Mouse (Mus musculus): ENCODE measurements around the gene Rasl11a. TPM values are rescaled to one million over a fixed set of nuclear protein-coding genes. Genes with fewer than 3 reads are reported as not detected.
A peak's percentile ranks its signal among the peaks of the same experiment; 100 is the strongest.

Gene Rasl11a
- total and polyA plus RNA-seq, 3 experiments: 0.25 to 0.42 TPM; not detected in 1

GRCm38 (mm10) chr5:146812866-146813265 lies 32.0 kb upstream of the Rasl11a start:
- H3K36me3 ChIP-seq (replicated peaks in 1 of 2; ENCODE audit: control insufficient read depth in 1 of 2, insufficient read depth in 1 of 2, low read length in 1 of 2): no peaks in the 10 kb centered on the region
- TF ChIP-seq GABPA (IDR thresholded peaks at IDR 0.05; ENCODE audit: insufficient replicate concordance, low read depth, low read length) (no peak), CTCF (conservative IDR thresholded peaks at IDR 0.05 in 1 of 2, IDR thresholded peaks at IDR 0.05 in 1 of 2; ENCODE audit: low read depth in 2 of 2, low read length in 2 of 2) (no peak), UBTF (IDR thresholded peaks at IDR 0.05; ENCODE audit: low read depth, low read length) (no peak), ETS1 (conservative IDR thresholded peaks at IDR 0.05; ENCODE audit: low read depth, low read length) (no peak), EP300 (IDR thresholded peaks at IDR 0.05; ENCODE audit: low read length) (no peak), USF2 (conservative IDR thresholded peaks at IDR 0.05; ENCODE audit: low read depth, low read length) (no peak), MAFK (IDR thresholded peaks at IDR 0.05; ENCODE audit: insufficient replicate concordance, low read length) (no peak), CHD2 (IDR thresholded peaks at IDR 0.05; ENCODE audit: low read length) (no peak), POLR2AphosphoS2 (IDR thresholded peaks at IDR 0.05; ENCODE audit: low read depth, low read length) (no peak), POLR2A (IDR thresholded peaks at IDR 0.05; ENCODE audit: low read depth, low read length) (no peak), TBP (conservative IDR thresholded peaks at IDR 0.05; ENCODE audit: low read depth, low read length) (no peak), TCF12 (IDR thresholded peaks at IDR 0.05; ENCODE audit: low read depth, low read length) (no peak), SIN3A (IDR thresholded peaks at IDR 0.05; ENCODE audit: low read length) (no peak), JUN (IDR thresholded peaks at IDR 0.05; ENCODE audit: insufficient read depth, low read depth, low read length) (no peak), NRF1 (IDR thresholded peaks at IDR 0.05; ENCODE audit: low read depth, low read length) (no peak), PAX5 (IDR thresholded peaks at IDR 0.05; ENCODE audit: low read length) (no peak), SMC3 (IDR thresholded peaks at IDR 0.05; ENCODE audit: low read depth, low read length) (no peak), ZKSCAN1 (IDR thresholded peaks at IDR 0.05; ENCODE audit: borderline replicate concordance, low read depth, low read length) (no peak), BHLHE40 (IDR thresholded peaks at IDR 0.05; ENCODE audit: low read depth, low read length) (no peak), MXI1 (IDR thresholded peaks at IDR 0.05; ENCODE audit: low read depth, low read length) (no peak)
- DNase-seq (ENCODE audit: extremely low read depth): no peak
- no peak overlapping the region for H3K4me2 ChIP-seq (ENCODE audit: insufficient read depth, low read depth, poor library complexity, severe bottlenecking)
- dilution Hi-C loops (cut with MboI; ENCODE audit: extremely low pct_ligation_motif_present, extremely low pct_unique_long_range_greater_than_20kb, low sequenced_read_pairs): no loop called here
- H3K27me3 ChIP-seq (replicated peaks): no peaks in the 10 kb centered on the region
- no peak overlapping the region for H3K4me3 ChIP-seq (replicated peaks in 1 of 3; ENCODE audit: low read depth in 2 of 3, low read length in 2 of 3, poor library complexity in 1 of 3)
- peaks cover 5% of the 10 kb centered on the region for H3K9me3 ChIP-seq (replicated peaks; ENCODE audit: low read length)
- no peaks in the 10 kb centered on the region for H3K79me2 ChIP-seq (replicated peaks; ENCODE audit: control insufficient read depth, extremely low read depth, insufficient read depth, poor library complexity, severe bottlenecking)
- no peaks in the 10 kb centered on the region for H3K4me1 ChIP-seq (ENCODE audit: control insufficient read depth in 1 of 2, insufficient read depth in 2 of 2)
- H3K27ac ChIP-seq (ENCODE audit: insufficient read depth, low read depth): no peak overlapping the region
- no peak overlapping the region for H3K9ac ChIP-seq (ENCODE audit: insufficient read depth, low read depth)
- in situ Hi-C loops (cut with MboI; ENCODE audit: low pct_ligation_motif_present, low pct_unique_long_range_greater_than_20kb, low sequenced_read_pairs): no loop called here

- in situ Hi-C loops (cut with MboI; ENCODE audit: low pct_ligation_motif_present, low pct_unique_long_range_greater_than_20kb, low sequenced_read_pairs): no loop called here
- no peaks in the 10 kb centered on the region for H3K4me1 ChIP-seq (ENCODE audit: control insufficient read depth in 1 of 2, insufficient read depth in 2 of 2)
- peaks cover 5% of the 10 kb centered on the region for H3K9me3 ChIP-seq (replicated peaks; ENCODE audit: low read length)
- dilution Hi-C loops (cut with MboI; ENCODE audit: extremely low pct_ligation_motif_present, extremely low pct_unique_long_range_greater_than_20kb, low sequenced_read_pairs): no loop called here
- no peak for DNase-seq (ENCODE audit: extremely low read depth)
- no peaks in the 10 kb centered on the region for H3K27me3 ChIP-seq (replicated peaks)
- H3K36me3 ChIP-seq (replicated peaks in 1 of 2; ENCODE audit: control insufficient read depth in 1 of 2, insufficient read depth in 1 of 2, low read length in 1 of 2): no peaks in the 10 kb centered on the region
- H3K79me2 ChIP-seq (replicated peaks; ENCODE audit: control insufficient read depth, extremely low read depth, insufficient read depth, poor library complexity, severe bottlenecking): no peaks in the 10 kb centered on the region
- TF ChIP-seq CTCF (conservative IDR thresholded peaks at IDR 0.05 in 1 of 2, IDR thresholded peaks at IDR 0.05 in 1 of 2; ENCODE audit: low read depth in 2 of 2, low read length in 2 of 2) (peak in 1 of 2 experiments; percentile 12; a peak in 1 of 4 replicates), ZC3H11A (IDR thresholded peaks at IDR 0.05; ENCODE audit: low read depth, low read length) (no peak), SMC3 (IDR thresholded peaks at IDR 0.05; ENCODE audit: low read depth, low read length) (0 out of 2 replicates have a peak, but pooled peaks have one; percentile 4)
- H3K9ac ChIP-seq (ENCODE audit: insufficient read depth, low read depth): no peak overlapping the region
- no peak overlapping the region for H3K27ac ChIP-seq (ENCODE audit: insufficient read depth, low read depth)
- no peak overlapping the region for H3K4me2 ChIP-seq (ENCODE audit: insufficient read depth, low read depth, poor library complexity, severe bottlenecking)
- no peak overlapping the region for H3K4me3 ChIP-seq (replicated peaks in 1 of 3; ENCODE audit: low read depth in 2 of 3, low read length in 2 of 3, poor library complexity in 1 of 3)
These were observed 31.4 kb upstream of the Rasl11a start for GRCm38 (mm10) chr5:146813421-146813820.

Data from CH12.LX (cell line).